Mouse (Mus musculus): ENCODE measurements around the gene Prdm10. TPM values are rescaled to one million over a fixed set of nuclear protein-coding genes. Genes with fewer than 3 reads are reported as not detected.

Gene Prdm10
- polyA plus RNA-seq, 1 experiment from 2014 or later, result 6.5 TPM

DNA sequence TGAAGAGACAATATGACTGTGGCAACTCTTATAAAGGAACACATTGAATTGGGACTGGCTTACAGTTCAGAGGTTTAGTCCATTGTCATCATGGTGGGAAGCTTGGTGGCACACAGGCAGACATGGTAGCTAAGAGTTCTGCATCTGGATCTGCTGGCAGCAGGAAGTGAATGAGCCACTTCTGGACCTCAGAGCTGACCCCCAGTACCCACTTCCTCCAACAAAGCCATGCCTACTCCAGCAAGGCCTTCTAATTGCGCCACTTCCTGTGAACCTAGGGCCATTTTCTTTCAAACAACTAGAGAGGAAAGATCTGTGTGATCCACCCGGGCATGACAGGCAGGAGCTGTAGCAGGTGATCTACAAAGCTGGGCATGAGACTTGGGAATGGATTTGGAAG is 72.4 kb downstream of the Prdm10 start:
- Histone ChIP-seq H3K27me3 (ENCODE audit: control insufficient read depth, insufficient read depth, low read length) (no peaks in the 10 kb centered on the region), H3K9me3 (replicated peaks; ENCODE audit: control insufficient read depth, low read length) (no peaks in the 10 kb centered on the region), H3K4me2 (ENCODE audit: low read depth, low read length) (no peak overlapping the region), H3K36me3 (replicated peaks; ENCODE audit: control insufficient read depth, insufficient read depth, low read depth, low read length) (no peaks in the 10 kb centered on the region; the same call in 1 of the 2 replicates), H3K4me3 (ENCODE audit: low read depth, low read length) (no peak overlapping the region), H3K4me1 (ENCODE audit: control insufficient read depth, insufficient read depth, low read length) (no peaks in the 10 kb centered on the region), H3K9ac (replicated peaks; ENCODE audit: low read length) (no peak overlapping the region), H3K27ac (replicated peaks; ENCODE audit: low read depth, low read length) (no peak overlapping the region)
- 83% methylated on average over 2 of the region's 2 CpGs for WGBS
- DNase-seq (ENCODE audit: low spot score) (no peak), ATAC-seq (replicated peaks; ENCODE audit: insufficient number of reproducible peaks, low FRiP score, low TSS enrichment, low read depth) (no peak)

DNA sequence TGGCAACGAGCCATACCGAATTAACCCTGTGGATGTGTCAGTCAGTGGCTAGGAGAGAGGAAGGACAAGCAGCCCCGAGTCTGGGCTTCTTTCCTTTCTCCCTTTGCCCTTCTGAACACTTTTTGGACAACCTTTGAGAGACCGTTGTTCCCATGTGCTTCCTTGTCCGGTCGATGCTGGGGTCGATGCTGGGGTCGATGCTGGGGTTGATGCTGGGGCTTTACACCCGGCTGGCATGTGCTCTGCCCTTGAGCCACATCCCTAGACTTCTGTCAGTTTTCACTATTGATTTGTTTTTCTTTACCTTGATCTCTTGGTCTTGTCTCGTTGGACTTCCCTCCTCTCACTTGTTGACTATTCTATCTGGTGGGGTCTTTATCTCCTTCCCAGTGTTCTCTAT is 73.2 kb downstream of the Prdm10 start:
- no peak overlapping the region for H3K27ac ChIP-seq (replicated peaks; ENCODE audit: low read depth, low read length)
- H3K36me3 ChIP-seq (replicated peaks; ENCODE audit: control insufficient read depth, insufficient read depth, low read depth, low read length), result no peaks in the 10 kb centered on the region; the same call in 1 of the 2 replicates
- no peak overlapping the region for H3K4me3 ChIP-seq (ENCODE audit: low read depth, low read length)
- H3K27me3 ChIP-seq (ENCODE audit: control insufficient read depth, insufficient read depth, low read length), result no peaks in the 10 kb centered on the region
- H3K4me1 ChIP-seq (ENCODE audit: control insufficient read depth, insufficient read depth, low read length), result no peaks in the 10 kb centered on the region
- WGBS, result 83% methylated on average over 10 of the region's 10 CpGs
- ATAC-seq (replicated peaks; ENCODE audit: insufficient number of reproducible peaks, low FRiP score, low TSS enrichment, low read depth), result no peak
- no peak overlapping the region for H3K4me2 ChIP-seq (ENCODE audit: low read depth, low read length)
- no peak for DNase-seq (ENCODE audit: low spot score)
- H3K9ac ChIP-seq (replicated peaks; ENCODE audit: low read length), result no peak overlapping the region
- no peaks in the 10 kb centered on the region for H3K9me3 ChIP-seq (replicated peaks; ENCODE audit: control insufficient read depth, low read length)

DNA sequence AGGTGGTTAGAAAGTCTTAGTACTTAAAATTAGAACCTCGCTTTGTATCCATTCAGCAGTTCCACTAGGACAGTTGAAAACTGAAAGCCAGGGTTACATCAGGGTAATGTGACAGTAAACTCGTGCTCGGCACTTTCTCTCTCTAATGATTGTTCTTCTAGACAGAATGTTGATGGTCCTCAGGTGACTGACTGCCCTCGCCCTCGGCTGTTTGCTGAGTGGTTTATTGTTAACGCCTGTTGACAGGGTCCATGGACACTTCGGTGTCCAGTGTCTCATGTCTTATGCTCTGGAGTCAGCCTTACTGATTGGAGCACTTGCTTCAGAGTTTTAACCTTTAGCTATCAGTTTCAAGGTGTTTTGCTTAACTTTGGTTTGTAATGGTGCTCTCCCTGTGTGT is 73.7 kb downstream of the Prdm10 start:
- no peaks in the 10 kb centered on the region for H3K4me1 ChIP-seq (ENCODE audit: control insufficient read depth, insufficient read depth, low read length)
- no peak overlapping the region for H3K4me3 ChIP-seq (ENCODE audit: low read depth, low read length)
- H3K9ac ChIP-seq (replicated peaks; ENCODE audit: low read length), result no peak overlapping the region
- 86% methylated on average over 7 of the region's 7 CpGs for WGBS
- H3K4me2 ChIP-seq (ENCODE audit: low read depth, low read length), result no peak overlapping the region
- no peak overlapping the region for H3K27ac ChIP-seq (replicated peaks; ENCODE audit: low read depth, low read length)
- DNase-seq (ENCODE audit: low spot score) (no peak), ATAC-seq (replicated peaks; ENCODE audit: insufficient number of reproducible peaks, low FRiP score, low TSS enrichment, low read depth) (no peak)
- H3K9me3 ChIP-seq (replicated peaks; ENCODE audit: control insufficient read depth, low read length), result no peaks in the 10 kb centered on the region
- no peaks in the 10 kb centered on the region for H3K27me3 ChIP-seq (ENCODE audit: control insufficient read depth, insufficient read depth, low read length)
- no peaks in the 10 kb centered on the region; the same call in none of the 2 replicates for H3K36me3 ChIP-seq (replicated peaks; ENCODE audit: control insufficient read depth, insufficient read depth, low read depth, low read length)

DNA sequence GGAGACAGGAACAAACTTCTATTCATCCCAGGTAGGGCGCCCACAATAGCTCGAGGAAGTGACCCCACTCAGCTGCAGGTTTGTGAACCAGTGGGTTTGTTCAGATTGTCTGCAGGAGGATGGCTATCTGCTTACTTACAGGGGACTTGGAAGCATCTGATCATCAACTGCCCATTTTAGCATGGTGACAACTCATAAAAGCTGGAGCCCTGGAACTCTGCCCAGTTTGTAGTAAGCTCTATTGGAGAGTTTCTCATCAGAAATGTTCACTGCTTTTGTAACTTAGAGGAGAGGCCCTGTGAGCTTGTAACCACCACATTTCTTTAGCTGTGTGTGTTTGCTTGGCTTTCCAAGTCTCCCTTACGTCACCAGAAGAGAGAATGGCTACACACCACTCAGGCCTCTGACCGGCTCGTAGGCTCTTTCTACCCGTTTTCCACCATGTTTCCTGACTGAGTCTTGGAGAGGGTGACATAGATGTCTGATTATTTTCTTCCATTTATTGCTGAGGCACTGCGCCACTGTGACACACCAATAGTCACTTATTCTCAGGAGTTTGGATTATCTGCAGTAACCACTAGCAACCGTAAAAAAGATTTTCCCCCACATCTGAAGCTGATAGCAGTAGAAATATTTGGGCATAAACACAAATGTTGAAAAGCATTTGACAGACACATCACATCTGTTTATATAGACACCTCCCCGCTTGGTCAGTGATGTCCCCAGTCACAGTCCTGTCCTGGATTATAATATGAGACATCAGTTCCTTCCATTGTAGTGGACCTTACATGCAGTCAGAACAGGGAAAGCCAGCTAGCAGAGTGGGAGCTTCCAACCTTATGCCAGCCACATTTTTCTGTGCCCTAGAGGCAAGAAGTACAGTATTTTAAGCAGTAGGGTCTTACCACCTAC is 83.6 kb downstream of the Prdm10 start:
- Histone ChIP-seq H3K27ac (replicated peaks; ENCODE audit: low read depth, low read length) (no peak overlapping the region), H3K9me3 (replicated peaks; ENCODE audit: control insufficient read depth, low read length) (no peaks in the 10 kb centered on the region), H3K27me3 (ENCODE audit: control insufficient read depth, insufficient read depth, low read length) (no peaks in the 10 kb centered on the region), H3K9ac (replicated peaks; ENCODE audit: low read length) (no peak overlapping the region), H3K4me3 (ENCODE audit: low read depth, low read length) (no peak overlapping the region), H3K4me2 (ENCODE audit: low read depth, low read length) (no peak overlapping the region), H3K36me3 (replicated peaks; ENCODE audit: control insufficient read depth, insufficient read depth, low read depth, low read length) (0 out of 2 replicates have a peak, but pooled peaks cover 2% of the 10 kb centered on the region), H3K4me1 (ENCODE audit: control insufficient read depth, insufficient read depth, low read length) (no peaks in the 10 kb centered on the region)
- ATAC-seq (replicated peaks; ENCODE audit: insufficient number of reproducible peaks, low FRiP score, low TSS enrichment, low read depth) (no peak), DNase-seq (ENCODE audit: low spot score) (no peak)
- 93% methylated on average over 9 of the region's 9 CpGs for whole genome bisulfite sequencing

DNA sequence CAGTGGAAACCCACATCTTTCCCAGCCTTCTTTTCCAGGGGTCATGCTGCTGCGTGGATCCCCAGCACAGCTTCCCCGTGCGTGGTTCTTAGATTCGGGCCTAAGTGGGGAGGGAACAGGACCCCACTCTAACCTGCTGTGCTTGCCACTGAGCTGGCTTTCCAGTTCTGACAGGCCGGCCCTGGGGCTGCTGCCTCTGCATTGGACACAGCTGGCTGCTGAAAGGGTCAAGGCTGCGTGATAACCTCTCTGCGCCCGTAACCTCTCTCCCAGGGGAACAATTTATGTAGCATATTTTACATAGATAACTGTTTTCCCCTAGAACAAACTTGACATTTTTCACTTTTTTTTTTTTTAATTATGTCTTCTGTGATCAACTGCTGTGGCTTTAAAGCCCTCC is 84.7 kb downstream of the Prdm10 start:
- H3K27me3 ChIP-seq (ENCODE audit: control insufficient read depth, insufficient read depth, low read length), result no peaks in the 10 kb centered on the region
- no peak overlapping the region for H3K27ac ChIP-seq (replicated peaks; ENCODE audit: low read depth, low read length)
- no peaks in the 10 kb centered on the region for H3K4me1 ChIP-seq (ENCODE audit: control insufficient read depth, insufficient read depth, low read length)
- no peaks in the 10 kb centered on the region for H3K9me3 ChIP-seq (replicated peaks; ENCODE audit: control insufficient read depth, low read length)
- ATAC-seq (replicated peaks; ENCODE audit: insufficient number of reproducible peaks, low FRiP score, low TSS enrichment, low read depth) (no peak), DNase-seq (ENCODE audit: low spot score) (no peak)
- 73% methylated on average over 8 of the region's 8 CpGs for WGBS
- H3K9ac ChIP-seq (replicated peaks; ENCODE audit: low read length), result no peak overlapping the region
- H3K4me3 ChIP-seq (ENCODE audit: low read depth, low read length), result no peak overlapping the region
- H3K4me2 ChIP-seq (ENCODE audit: low read depth, low read length), result no peak overlapping the region
- H3K36me3 ChIP-seq (replicated peaks; ENCODE audit: control insufficient read depth, insufficient read depth, low read depth, low read length), result no peaks in the 10 kb centered on the region

DNA sequence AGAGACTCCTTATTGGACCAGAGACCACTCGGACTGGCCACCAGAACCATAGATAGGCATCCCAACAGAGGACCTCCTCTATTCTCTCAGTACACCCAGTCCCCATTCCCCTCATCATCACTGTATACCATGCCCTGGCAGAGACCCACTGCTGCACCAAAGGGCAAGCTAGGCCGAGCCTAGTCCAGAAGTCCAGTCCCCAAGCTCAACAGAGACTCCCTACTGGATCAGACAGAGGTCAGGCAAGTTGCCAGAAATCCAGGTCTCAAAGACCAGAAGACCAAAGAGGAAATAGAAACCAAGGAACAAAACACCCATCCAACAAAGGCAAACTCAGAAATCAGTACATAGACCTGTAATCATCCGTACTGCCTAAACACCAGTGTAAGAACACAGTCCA is 91.4 kb downstream of the Prdm10 start:
- 92% methylated on average over 3 of the region's 3 CpGs for WGBS

DNA sequence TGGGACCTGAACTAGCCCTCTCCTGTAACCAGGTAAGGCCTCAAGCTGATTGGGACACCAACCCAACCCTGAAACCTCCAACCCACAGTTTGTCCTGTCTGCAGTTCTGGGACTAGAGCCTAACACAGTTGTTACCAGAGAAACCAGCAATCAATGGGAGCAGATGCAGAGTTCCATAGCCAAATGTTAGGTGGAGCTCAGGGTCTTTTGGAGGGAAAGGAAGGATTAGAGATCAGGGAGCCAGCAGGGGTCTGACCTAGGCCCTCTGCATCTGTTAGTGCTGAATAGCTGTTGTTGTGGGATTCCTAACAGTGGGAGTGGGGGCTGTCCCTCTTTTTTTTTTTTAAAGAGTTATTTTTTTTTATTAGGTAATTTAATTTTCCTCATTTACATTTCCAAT is 96.3 kb downstream of the Prdm10 start:
- Histone ChIP-seq H3K4me1 (ENCODE audit: control insufficient read depth, insufficient read depth, low read length) (no peaks in the 10 kb centered on the region), H3K4me2 (ENCODE audit: low read depth, low read length) (no peak overlapping the region), H3K9me3 (replicated peaks; ENCODE audit: control insufficient read depth, low read length) (no peaks in the 10 kb centered on the region), H3K9ac (replicated peaks; ENCODE audit: low read length) (no peak overlapping the region), H3K27ac (replicated peaks; ENCODE audit: low read depth, low read length) (no peak overlapping the region), H3K4me3 (ENCODE audit: low read depth, low read length) (no peak overlapping the region), H3K36me3 (replicated peaks; ENCODE audit: control insufficient read depth, insufficient read depth, low read depth, low read length) (peaks cover 2% of the 10 kb centered on the region), H3K27me3 (ENCODE audit: control insufficient read depth, insufficient read depth, low read length) (no peaks in the 10 kb centered on the region)
- DNase-seq (ENCODE audit: low spot score), result no peak
- ATAC-seq (replicated peaks; ENCODE audit: insufficient number of reproducible peaks, low FRiP score, low TSS enrichment, low read depth), result no peak

More for the DNA sequence above, 91.4 kb downstream of the Prdm10 start:
- Histone ChIP-seq H3K4me2 (ENCODE audit: low read depth, low read length) (no peak overlapping the region), H3K36me3 (replicated peaks; ENCODE audit: control insufficient read depth, insufficient read depth, low read depth, low read length) (peaks cover 3% of the 10 kb centered on the region), H3K4me3 (ENCODE audit: low read depth, low read length) (no peak overlapping the region), H3K27me3 (ENCODE audit: control insufficient read depth, insufficient read depth, low read length) (no peaks in the 10 kb centered on the region), H3K9me3 (replicated peaks; ENCODE audit: control insufficient read depth, low read length) (no peaks in the 10 kb centered on the region), H3K9ac (replicated peaks; ENCODE audit: low read length) (no peak overlapping the region), H3K4me1 (ENCODE audit: control insufficient read depth, insufficient read depth, low read length) (no peaks in the 10 kb centered on the region), H3K27ac (replicated peaks; ENCODE audit: low read depth, low read length) (no peak overlapping the region)
- ATAC-seq (replicated peaks; ENCODE audit: insufficient number of reproducible peaks, low FRiP score, low TSS enrichment, low read depth) (no peak), DNase-seq (ENCODE audit: low spot score) (no peak)

DNA sequence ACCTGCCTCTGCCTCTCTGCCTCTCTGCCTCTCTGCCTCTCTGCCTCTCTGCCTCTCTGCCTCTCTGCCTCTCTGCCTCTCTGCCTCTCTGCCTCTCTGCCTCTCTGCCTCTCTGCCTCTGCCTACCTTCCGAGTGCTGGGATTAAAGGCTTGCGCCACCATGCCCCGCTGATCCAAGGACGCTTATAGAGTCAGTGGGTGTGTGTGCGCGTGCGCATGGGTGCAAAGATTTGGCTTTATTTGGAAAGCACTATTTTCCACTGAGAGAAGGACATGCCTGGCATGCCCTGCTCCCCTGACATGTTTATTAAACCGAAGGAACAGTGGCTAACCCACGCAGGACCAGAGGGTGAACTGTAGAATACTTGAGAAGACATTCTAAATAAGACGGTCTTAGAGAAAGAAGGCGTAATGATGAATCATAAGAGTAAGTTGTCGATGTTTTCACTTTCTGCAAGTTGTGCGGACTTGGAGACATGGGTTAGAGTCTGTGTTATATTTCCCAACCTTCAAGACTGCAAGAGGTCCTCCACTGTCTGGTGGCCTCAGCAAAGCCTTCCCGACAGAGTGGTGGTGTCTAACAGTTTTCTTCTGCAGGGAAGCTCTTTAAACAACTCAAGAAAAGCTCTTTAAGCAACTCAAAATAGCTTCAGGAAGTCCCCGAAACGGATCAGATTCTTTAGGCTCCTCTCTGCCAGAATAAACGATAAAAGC is 104.6 kb downstream of the Prdm10 start:
- WGBS, result 85% methylated on average over 17 of the region's 17 CpGs
- H3K36me3 ChIP-seq (replicated peaks; ENCODE audit: control insufficient read depth, insufficient read depth, low read depth, low read length), result no peaks in the 10 kb centered on the region
- H3K27ac ChIP-seq (replicated peaks; ENCODE audit: low read depth, low read length), result no peak overlapping the region
- H3K4me2 ChIP-seq (ENCODE audit: low read depth, low read length), result no peak overlapping the region; the same call in 1 of the 2 replicates
- no peaks in the 10 kb centered on the region for H3K4me1 ChIP-seq (ENCODE audit: control insufficient read depth, insufficient read depth, low read length)
- no peak overlapping the region for H3K4me3 ChIP-seq (ENCODE audit: low read depth, low read length)
- no peak overlapping the region for H3K9ac ChIP-seq (replicated peaks; ENCODE audit: low read length)
- H3K27me3 ChIP-seq (ENCODE audit: control insufficient read depth, insufficient read depth, low read length), result no peaks in the 10 kb centered on the region
- no peaks in the 10 kb centered on the region for H3K9me3 ChIP-seq (replicated peaks; ENCODE audit: control insufficient read depth, low read length)
- no peak for ATAC-seq (replicated peaks; ENCODE audit: insufficient number of reproducible peaks, low FRiP score, low TSS enrichment, low read depth)
- no peak for DNase-seq (ENCODE audit: low spot score)
